Mouse (Mus musculus) heart, embryonic 16.5 days (tissue): ENCODE data around the gene A4galt. TPM values are rescaled to one million over a fixed set of nuclear protein-coding genes. Genes with fewer than 3 reads are reported as not detected.
"Not testable (repeated sequence)": the region's sequence is repeated elsewhere in the genome, so short reads cannot be mapped to it uniquely, and the experiment has no call there.

ENCODE experiments used
- ATAC-seq: fragments of 200-750 bp; cut with Nextera tagmentation; replicated peaks from 2 replicates; pipeline ENCODE4 v1.8.0; 2017; ENCODE audit warnings: moderate number of reproducible peaks; ENCODE audit not compliant: insufficient read depth, low FRiP score; ENCODE audit errors: extremely low read depth
- H3K27ac ChIP-seq: fragments of 300-500 bp; sonication (generic); 2 replicates; pipeline ENCODE4 v1.5.1; 2014; ENCODE audit warnings: mild to moderate bottlenecking, low read length, control low read depth, moderate library complexity
- H3K27me3 ChIP-seq: fragments of 300-500 bp; sonication (generic); 2 replicates; pipeline ENCODE4 v1.6.1; 2014; ENCODE audit warnings: low read length, mixed read lengths; ENCODE audit not compliant: control insufficient read depth, insufficient read depth
- H3K36me3 ChIP-seq: fragments of 300-500 bp; sonication (generic); 2 replicates; pipeline ENCODE4 v1.6.1; 2014; ENCODE audit not compliant: control insufficient read depth, insufficient read depth
- H3K4me1 ChIP-seq: fragments of 300-500 bp; sonication (generic); 2 replicates; pipeline ENCODE4 v1.6.1; 2014; ENCODE audit warnings: low read length, mixed read lengths; ENCODE audit not compliant: control insufficient read depth, insufficient read depth
- H3K4me2 ChIP-seq: fragments of 300-500 bp; sonication (generic); 2 replicates; pipeline ENCODE4 v1.6.1; 2014; ENCODE audit warnings: low read depth, mild to moderate bottlenecking, control low read depth, low read length
- H3K4me3 ChIP-seq: fragments of 300-500 bp; sonication (generic); 2 replicates; pipeline ENCODE4 v1.5.1; 2014; ENCODE audit warnings: mild to moderate bottlenecking, control low read depth, low read length
- H3K9ac ChIP-seq: fragments of 300-500 bp; sonication (generic); 2 replicates; pipeline ENCODE4 v1.6.1; 2014; ENCODE audit warnings: low read length, control low read depth
- H3K9me3 ChIP-seq: fragments of 300-500 bp; sonication (generic); replicated peaks from 2 replicates; pipeline ENCODE4 v1.6.1; 2016; ENCODE audit warnings: low read length; ENCODE audit not compliant: control insufficient read depth
- WGBS: fragments of 180-500 bp; shearing (Covaris S2); extraction: QIAGEN DNeasy Blood & Tissue Kit; methylation state at CpG from one replicate; pipeline ENCODE4 v1.1.7; 2014; 5-methylcytosine and 5-hydroxymethylcytosine counted together
- polyA plus RNA-seq: library from polyadenylated mRNA; unstranded; fragments of >200 nt; fragmentation: Nextera tagmentation; extraction: Ambion mirVana; gene quantifications from 2 replicates; pipeline ENCODE4 v1.2.1, GENCODE M21; 2015

The A4galt gene
- polyA plus RNA-seq, 1 experiment from 2014 or later = 1.3 TPM

- ATAC-seq = not testable (repeated sequence)
Measured at GRCm38 (mm10) chr15:83274237-83274636, 22.7 kb upstream of the A4galt start.

GRCm38 (mm10) chr15:83273017-83273416 lies 21.4 kb upstream of the A4galt start:
- Histone ChIP-seq H3K9me3 (no peaks in the 10 kb centered on the region), H3K27me3 (no peaks in the 10 kb centered on the region), H3K27ac (no peak overlapping the region), H3K4me1 (no peaks in the 10 kb centered on the region), H3K36me3 (no peaks in the 10 kb centered on the region), H3K4me2 (no peak overlapping the region), H3K4me3 (no peak overlapping the region), H3K9ac (no peak overlapping the region)
- ATAC-seq = no peak
- 86% methylated on average over 2 of the region's 2 CpGs for WGBS

More at GRCm38 (mm10) chr15:83274237-83274636, 22.7 kb upstream of the A4galt start:
- not testable (repeated sequence) for H3K9me3 ChIP-seq, H3K4me3 ChIP-seq, H3K27ac ChIP-seq, H3K36me3 ChIP-seq, H3K27me3 ChIP-seq, H3K9ac ChIP-seq, H3K4me2 ChIP-seq, H3K4me1 ChIP-seq

- not testable (repeated sequence) for ATAC-seq, H3K4me1 ChIP-seq, H3K9me3 ChIP-seq, H3K27ac ChIP-seq, H3K4me3 ChIP-seq, H3K36me3 ChIP-seq, H3K27me3 ChIP-seq, H3K9ac ChIP-seq, H3K4me2 ChIP-seq
- WGBS = 29% methylated on average over 9 of the region's 9 CpGs
Measured at GRCm38 (mm10) chr15:83271221-83271620, 19.6 kb upstream of the A4galt start.

GRCm38 (mm10) chr15:83269985-83270384 lies 18.4 kb upstream of the A4galt start:
- not testable (repeated sequence) for H3K9ac ChIP-seq, H3K4me2 ChIP-seq, ATAC-seq, H3K4me3 ChIP-seq, H3K9me3 ChIP-seq, H3K4me1 ChIP-seq, H3K27ac ChIP-seq, H3K27me3 ChIP-seq, H3K36me3 ChIP-seq
- WGBS = 42% methylated on average over 6 of the region's 6 CpGs

- H3K9me3 ChIP-seq, H3K4me1 ChIP-seq, H3K36me3 ChIP-seq, H3K27ac ChIP-seq, H3K4me3 ChIP-seq, H3K27me3 ChIP-seq, H3K9ac ChIP-seq, ATAC-seq: not testable (repeated sequence)
- H3K4me2 ChIP-seq = 0 out of 2 replicates have a peak overlapping the region, but pooled peaks have one; percentile 15
- 26% methylated on average over 6 of the region's 7 CpGs for WGBS
Measured at GRCm38 (mm10) chr15:83268428-83268827, 16.9 kb upstream of the A4galt start.

GRCm38 (mm10) chr15:83265269-83265668 lies 13.7 kb upstream of the A4galt start:
- H3K27me3 ChIP-seq = no peaks in the 10 kb centered on the region
- ATAC-seq = no peak
- 13% methylated on average over 1 of the region's 1 CpGs for WGBS
- H3K4me3 ChIP-seq = no peak overlapping the region
- no peaks in the 10 kb centered on the region for H3K36me3 ChIP-seq
- H3K9me3 ChIP-seq = no peaks in the 10 kb centered on the region
- no peak overlapping the region for H3K4me2 ChIP-seq
- no peaks in the 10 kb centered on the region for H3K4me1 ChIP-seq
- H3K9ac ChIP-seq = no peak overlapping the region
- no peak overlapping the region for H3K27ac ChIP-seq

- H3K9me3 ChIP-seq = no peaks in the 10 kb centered on the region
- no peak overlapping the region for H3K9ac ChIP-seq
- H3K36me3 ChIP-seq = no peaks in the 10 kb centered on the region
- H3K4me1 ChIP-seq = no peaks in the 10 kb centered on the region
- H3K4me3 ChIP-seq = no peak overlapping the region
- WGBS = 77% methylated on average over 5 of the region's 5 CpGs
- H3K27ac ChIP-seq = no peak overlapping the region
- no peaks in the 10 kb centered on the region for H3K27me3 ChIP-seq
- H3K4me2 ChIP-seq = no peak overlapping the region
- no peak for ATAC-seq
Measured at GRCm38 (mm10) chr15:83263405-83263804, 11.8 kb upstream of the A4galt start.

GRCm38 (mm10) chr15:83257906-83258305 lies 6.3 kb upstream of the A4galt start:
- no peak for ATAC-seq
- no peak overlapping the region for H3K27ac ChIP-seq
- H3K9me3 ChIP-seq = no peaks in the 10 kb centered on the region; the same call in 1 of the 2 replicates
- no peak overlapping the region for H3K4me2 ChIP-seq
- no peak overlapping the region for H3K4me3 ChIP-seq
- H3K36me3 ChIP-seq = no peaks in the 10 kb centered on the region
- H3K27me3 ChIP-seq = no peaks in the 10 kb centered on the region; the same call in 1 of the 2 replicates
- 66% methylated on average over 13 of the region's 13 CpGs for WGBS
- no peaks in the 10 kb centered on the region for H3K4me1 ChIP-seq
- H3K9ac ChIP-seq = no peak overlapping the region

GRCm38 (mm10) chr15:83256491-83256890 lies 4.9 kb upstream of the A4galt start:
- Histone ChIP-seq H3K36me3 (no peaks in the 10 kb centered on the region), H3K4me2 (no peak overlapping the region), H3K4me1 (no peaks in the 10 kb centered on the region), H3K9me3 (no peaks in the 10 kb centered on the region; the same call in 1 of the 2 replicates), H3K4me3 (no peak overlapping the region), H3K27me3 (peaks cover 12% of the 10 kb centered on the region), H3K9ac (no peak overlapping the region), H3K27ac (no peak overlapping the region)
- 74% methylated on average over 4 of the region's 4 CpGs for WGBS
- no peak for ATAC-seq

GRCm38 (mm10) chr15:83255944-83256343 lies 4.4 kb upstream of the A4galt start:
- Histone ChIP-seq H3K27ac (no peak overlapping the region), H3K27me3 (peaks cover 17% of the 10 kb centered on the region), H3K9ac (no peak overlapping the region), H3K4me3 (no peak overlapping the region), H3K4me2 (no peak overlapping the region), H3K36me3 (no peaks in the 10 kb centered on the region), H3K4me1 (no peaks in the 10 kb centered on the region), H3K9me3 (no peaks in the 10 kb centered on the region; the same call in 1 of the 2 replicates)
- no peak for ATAC-seq
- 81% methylated on average over 7 of the region's 7 CpGs for WGBS
